Mouse (Mus musculus) E14TG2a.4 (cell line): ENCODE data around the gene Irak2.
A peak's percentile ranks its signal among the peaks of the same experiment; 100 is the strongest.

Experiments
- H3K27me3 ChIP-seq: 2 replicates; pipeline ENCODE4 v1.6.1; 2014; ENCODE audit warnings: low read length, control low read depth; ENCODE audit not compliant: insufficient read depth
- H3K36me3 ChIP-seq: 2 replicates; pipeline ENCODE4 v1.6.1; 2014; ENCODE audit warnings: low read length, control low read depth; ENCODE audit not compliant: insufficient read depth
- H3K4me1 ChIP-seq: replicated peaks from 2 replicates; pipeline ENCODE4 v1.6.1; 2014; ENCODE audit warnings: low read depth, low read length, control low read depth
- H3K4me3 ChIP-seq: replicated peaks from 2 replicates; pipeline ENCODE4 v1.5.1; 2014; ENCODE audit warnings: mild to moderate bottlenecking, low read length
- H3K9me3 ChIP-seq: 2 replicates; pipeline ENCODE4 v1.6.1; 2014; ENCODE audit warnings: low read length, control low read depth
- CTCF ChIP-seq: conservative IDR thresholded peaks from 2 replicates; pipeline ENCODE4 v1.5.1; 2014; ENCODE audit warnings: low read length
- NANOG ChIP-seq: IDR thresholded peaks from 2 replicates; pipeline ENCODE4 v1.6.1; 2014; ENCODE audit warnings: borderline replicate concordance, low read length, mixed read lengths
- POU5F1 ChIP-seq: IDR thresholded peaks from 2 replicates; pipeline ENCODE4 v1.6.1; 2014; ENCODE audit warnings: low read length, borderline replicate concordance

Irak2 gene

GRCm38 (mm10) chr6:113678246-113679012, 40.2 kb downstream of the Irak2 start:
- Histone ChIP-seq H3K9me3 (no peaks in the 10 kb centered on the region), H3K4me1 (peaks cover 85% of the 10 kb centered on the region), H3K36me3 (no peaks in the 10 kb centered on the region), H3K4me3 (no peak overlapping the region), H3K27me3 (no peaks in the 10 kb centered on the region)
- TF ChIP-seq POU5F1: no peak
- TF ChIP-seq NANOG: no peak

- Histone ChIP-seq H3K4me3 (no peak overlapping the region), H3K9me3 (no peaks in the 10 kb centered on the region), H3K36me3 (no peaks in the 10 kb centered on the region), H3K4me1 (peaks cover 92% of the 10 kb centered on the region), H3K27me3 (no peaks in the 10 kb centered on the region)
- TF ChIP-seq POU5F1: no peak
- TF ChIP-seq NANOG: no peak
- TF ChIP-seq CTCF: no peak
Observed at GRCm38 (mm10) chr6:113679993-113680566, 41.8 kb downstream of the Irak2 start.

GRCm38 (mm10) chr6:113681271-113681670, 43.0 kb downstream of the Irak2 start:
- TF ChIP-seq CTCF (peak; percentile 95), POU5F1 (no peak)
- peak overlapping the region; percentile 46; the same call in 1 of the 2 replicates for H3K4me3 ChIP-seq
- no peaks in the 10 kb centered on the region for H3K27me3 ChIP-seq
- no peaks in the 10 kb centered on the region for H3K36me3 ChIP-seq
- H3K9me3 ChIP-seq: no peaks in the 10 kb centered on the region
- H3K4me1 ChIP-seq: peaks cover 92% of the 10 kb centered on the region

- no peaks in the 10 kb centered on the region for H3K27me3 ChIP-seq
- peak overlapping the region; percentile 45 for H3K4me3 ChIP-seq
- 0 out of 2 replicates have a peak, but pooled peaks cover 3% of the 10 kb centered on the region for H3K36me3 ChIP-seq
- no peaks in the 10 kb centered on the region for H3K9me3 ChIP-seq
- TF ChIP-seq NANOG: no peak; the same call in 1 of the 2 replicates
- TF ChIP-seq CTCF: no peak
- TF ChIP-seq POU5F1: no peak
- H3K4me1 ChIP-seq: peaks cover 92% of the 10 kb centered on the region
Observed at GRCm38 (mm10) chr6:113683081-113683825, 45.0 kb downstream of the Irak2 start.

GRCm38 (mm10) chr6:113686551-113687125, 48.4 kb downstream of the Irak2 start:
- no peak for TF ChIP-seq POU5F1
- 0 out of 2 replicates have a peak, but pooled peaks have one; percentile 1 for TF ChIP-seq NANOG
- peak overlapping the region; percentile 78 for H3K4me3 ChIP-seq
- H3K9me3 ChIP-seq: no peaks in the 10 kb centered on the region
- H3K4me1 ChIP-seq: peaks cover 95% of the 10 kb centered on the region
- peaks cover 9% of the 10 kb centered on the region; the same call in 1 of the 2 replicates for H3K36me3 ChIP-seq
- H3K27me3 ChIP-seq: no peaks in the 10 kb centered on the region

GRCm38 (mm10) chr6:113690008-113690399, 51.7 kb downstream of the Irak2 start:
- no peaks in the 10 kb centered on the region for H3K9me3 ChIP-seq
- peaks cover 40% of the 10 kb centered on the region for H3K36me3 ChIP-seq
- no peak for TF ChIP-seq CTCF
- no peak for TF ChIP-seq POU5F1
- TF ChIP-seq NANOG: peak; percentile 64
- peaks cover 76% of the 10 kb centered on the region for H3K4me1 ChIP-seq
- H3K27me3 ChIP-seq: no peaks in the 10 kb centered on the region
- peak overlapping the region; percentile 67 for H3K4me3 ChIP-seq

- H3K36me3 ChIP-seq: peaks cover 43% of the 10 kb centered on the region
- peak overlapping the region; percentile 67 for H3K4me3 ChIP-seq
- peaks cover 76% of the 10 kb centered on the region for H3K4me1 ChIP-seq
- TF ChIP-seq CTCF: no peak
- TF ChIP-seq POU5F1: no peak
- H3K27me3 ChIP-seq: no peaks in the 10 kb centered on the region
- no peaks in the 10 kb centered on the region for H3K9me3 ChIP-seq
Observed at GRCm38 (mm10) chr6:113690400-113691083, 52.3 kb downstream of the Irak2 start.

- H3K36me3 ChIP-seq: peaks cover 43% of the 10 kb centered on the region
- TF ChIP-seq NANOG (no peak), CTCF (no peak), POU5F1 (no peak)
Observed at GRCm38 (mm10) chr6:113691084-113691462, 52.8 kb downstream of the Irak2 start.

More at GRCm38 (mm10) chr6:113691084-113691462, 52.8 kb downstream of the Irak2 start:
- Histone ChIP-seq H3K9me3 (no peaks in the 10 kb centered on the region), H3K4me3 (peak overlapping the region; percentile 67), H3K27me3 (no peaks in the 10 kb centered on the region), H3K4me1 (peaks cover 76% of the 10 kb centered on the region)
